Mouse (Mus musculus) cerebellum, adult 2 months (tissue): Measurements from ENCODE around the gene Mast3. TPM values are rescaled to one million over a fixed set of nuclear protein-coding genes. Genes with fewer than 3 reads are reported as not detected.

Experiments
- DNase-seq, 2 experiments: peaks; one replicate each; pipeline ENCODE4 v3.0.0; 2021
- H3K27ac ChIP-seq: fragments of 200-500 bp; 2 replicates; pipeline ENCODE4 v1.5.1; 2012; ENCODE audit warnings: low read length, control low read depth, inconsistent platforms; ENCODE audit not compliant: insufficient read depth
- H3K27me3 ChIP-seq: fragments of 200-500 bp; 2 replicates; pipeline ENCODE4 v1.6.1; 2012; ENCODE audit warnings: inconsistent platforms, mild to moderate bottlenecking, low read length, moderate library complexity; ENCODE audit not compliant: control insufficient read depth, insufficient read depth
- H3K4me1 ChIP-seq: fragments of 200-500 bp; 2 replicates; pipeline ENCODE4 v1.6.1; 2011; ENCODE audit warnings: low read length; ENCODE audit not compliant: control insufficient read depth, insufficient read depth
- H3K4me3 ChIP-seq: fragments of 200-500 bp; replicated peaks from 2 replicates; pipeline ENCODE3; 2011; ENCODE audit warnings: mild to moderate bottlenecking, low read depth, low read length, control low read depth; ENCODE audit not compliant: insufficient read depth
- CTCF ChIP-seq: fragments of 200-500 bp; IDR thresholded peaks from 2 replicates; pipeline ENCODE4 v1.5.1; 2011; ENCODE audit warnings: low read depth, mild to moderate bottlenecking, control low read depth, low read length, moderate library complexity, borderline replicate concordance; ENCODE audit not compliant: insufficient read depth
- POLR2A ChIP-seq: fragments of 200-500 bp; IDR thresholded peaks from 2 replicates; pipeline ENCODE4 v1.6.1; 2011; ENCODE audit warnings: low read length, control low read depth, borderline replicate concordance; ENCODE audit not compliant: insufficient read depth
- WGBS: fragments of 180-500 bp; shearing (Covaris S2); methylation state at CpG from one replicate; pipeline ENCODE4 v1.1.7; 2018; 5-methylcytosine and 5-hydroxymethylcytosine counted together
- polyA plus RNA-seq: library from polyadenylated mRNA; depleted of rRNA; stranded (reverse); fragments of >200 nt; gene quantifications from 2 replicates; pipeline ENCODE4 v1.2.3, GENCODE M21; 2012

Gene Mast3
- polyA plus RNA-seq, 1 experiment: 69.5 TPM

DNA sequence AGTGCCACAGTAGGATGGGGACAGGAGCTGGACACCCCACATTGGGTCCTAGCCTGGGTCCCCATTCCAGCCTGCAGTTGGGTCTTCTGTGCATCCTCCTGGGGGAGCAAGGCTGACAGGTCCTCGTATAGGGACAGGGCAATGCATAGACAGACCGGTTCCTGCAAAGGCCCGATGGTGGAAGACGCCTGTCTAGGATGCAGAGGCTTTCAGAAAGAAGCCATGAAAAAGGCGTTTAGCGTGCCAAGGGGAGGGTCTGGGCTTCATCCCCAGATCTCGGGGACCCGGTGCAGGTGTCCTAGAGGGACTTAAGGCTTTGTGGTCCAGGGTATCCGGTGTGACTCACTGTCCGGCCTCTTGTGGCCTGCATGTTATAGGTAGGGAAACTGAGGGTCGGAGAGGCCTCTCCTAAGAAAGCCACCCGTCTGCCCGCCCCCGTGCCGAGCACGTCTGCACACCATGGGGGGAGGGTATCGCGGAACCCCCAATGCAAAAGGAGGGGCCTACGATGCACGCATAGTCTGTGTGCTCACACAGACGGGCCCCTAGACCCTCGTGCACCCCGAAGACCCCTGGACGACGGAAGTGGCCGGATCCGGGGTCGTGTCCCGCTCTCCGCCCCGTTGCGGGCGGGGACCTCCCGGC lies 28.9 kb downstream of the Mast3 start:
- peak in 1 of 2 experiments; percentile 61 for DNase-seq
- no peaks in the 10 kb centered on the region for H3K27me3 ChIP-seq

DNA sequence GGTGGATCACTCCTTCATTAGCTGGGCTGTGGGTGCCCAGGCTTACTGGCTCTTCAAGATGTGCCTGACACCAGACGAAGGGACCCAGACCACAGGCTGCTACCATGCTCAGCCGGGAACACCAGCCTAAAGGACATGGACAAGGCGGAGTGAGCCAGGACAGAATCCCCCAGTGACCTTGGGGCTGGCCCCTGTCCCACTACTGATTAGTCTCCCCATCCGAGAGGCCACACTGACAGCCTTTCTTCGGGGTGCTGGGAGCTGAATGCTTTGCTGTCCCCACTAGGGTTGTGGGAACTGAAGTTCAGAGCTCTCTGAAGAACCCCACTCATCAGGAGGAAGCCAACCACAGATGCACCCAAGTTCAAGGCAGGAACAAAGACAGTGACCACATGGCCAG lies 29.6 kb downstream of the Mast3 start:
- no peaks in the 10 kb centered on the region for H3K27me3 ChIP-seq
- WGBS: 28% methylated on average over 5 of the region's 5 CpGs
- no peak for TF ChIP-seq POLR2A
- no peak for TF ChIP-seq CTCF
- peak overlapping the region; percentile 74 for H3K4me3 ChIP-seq
- peaks cover 39% of the 10 kb centered on the region for H3K4me1 ChIP-seq
- no peak for DNase-seq
- peak overlapping the region; percentile 74; the same call in 1 of the 2 replicates for H3K27ac ChIP-seq

More for the DNA sequence above, 28.9 kb downstream of the Mast3 start:
- peak overlapping the region; percentile 74 for H3K27ac ChIP-seq
- no peak for TF ChIP-seq CTCF
- TF ChIP-seq POLR2A: no peak
- peak overlapping the region; percentile 74 for H3K4me3 ChIP-seq
- WGBS: under 1% methylated on average over 34 of the region's 34 CpGs
- H3K4me1 ChIP-seq: peaks cover 39% of the 10 kb centered on the region

DNA sequence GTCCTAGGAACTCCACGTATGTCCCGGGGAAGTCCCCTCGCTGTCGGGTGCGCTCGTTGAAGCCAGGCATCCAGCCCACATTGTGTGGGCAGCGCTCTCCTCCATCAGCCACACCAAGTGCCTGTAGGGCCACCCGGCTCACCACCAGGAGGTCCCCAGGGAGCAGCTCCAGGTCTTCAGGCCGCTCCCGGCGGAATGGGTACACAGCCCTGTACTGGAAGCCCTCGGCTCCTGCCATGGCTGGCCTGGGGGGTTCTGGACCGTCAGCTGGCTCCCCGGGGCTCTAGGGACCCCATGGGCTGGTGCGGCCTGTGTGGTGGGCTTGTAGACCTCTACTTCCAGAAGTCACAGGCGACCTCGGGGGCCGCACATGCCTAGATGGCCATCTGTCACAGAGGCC lies 30.1 kb downstream of the Mast3 start:
- Histone ChIP-seq H3K4me3 (peak overlapping the region; percentile 74), H3K27me3 (no peaks in the 10 kb centered on the region), H3K27ac (peak overlapping the region; percentile 74), H3K4me1 (peaks cover 39% of the 10 kb centered on the region)
- no peak for TF ChIP-seq CTCF
- TF ChIP-seq POLR2A: no peak
- 51% methylated on average over 18 of the region's 18 CpGs for WGBS
- no peak for DNase-seq

- TF ChIP-seq CTCF (no peak), POLR2A (no peak)
- DNase-seq: peak; percentile 81 to 85
- H3K27me3 ChIP-seq: no peaks in the 10 kb centered on the region
- H3K4me1 ChIP-seq: peaks cover 39% of the 10 kb centered on the region
- H3K27ac ChIP-seq: peak overlapping the region; percentile 62
- 1% methylated on average over 9 of the region's 9 CpGs for WGBS
- peak overlapping the region; percentile 9 for H3K4me3 ChIP-seq
Observed at GRCm38 (mm10) chr8:70773833-70774232, 31.0 kb downstream of the Mast3 start.

DNA sequence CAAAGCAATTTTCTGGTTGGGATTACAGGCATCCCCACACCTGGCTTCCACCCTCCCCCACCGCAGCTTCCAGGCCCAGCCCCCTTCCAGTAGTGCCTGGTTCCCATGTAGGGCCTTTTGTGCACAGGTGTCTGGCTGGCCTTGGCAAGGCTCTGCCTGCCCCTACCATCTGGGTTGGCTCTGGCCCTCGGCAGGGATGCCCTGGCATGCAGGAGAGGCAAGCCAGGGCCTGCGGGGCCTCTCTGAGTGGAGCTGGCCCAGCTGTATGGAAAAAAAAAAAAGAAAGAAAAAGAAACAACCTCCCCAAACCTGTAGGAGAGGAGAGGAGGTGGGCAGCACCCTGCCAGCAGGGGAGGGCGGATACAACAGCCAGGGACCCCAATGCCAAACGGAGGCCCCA lies 31.4 kb downstream of the Mast3 start:
- no peaks in the 10 kb centered on the region for H3K27me3 ChIP-seq
- peak overlapping the region; percentile 5 for H3K4me3 ChIP-seq
- 11% methylated on average over 5 of the region's 5 CpGs for WGBS
- peaks cover 39% of the 10 kb centered on the region for H3K4me1 ChIP-seq
- no peak for TF ChIP-seq POLR2A
- TF ChIP-seq CTCF: no peak
- H3K27ac ChIP-seq: peak overlapping the region; percentile 62
- peak; percentile 79 to 87 for DNase-seq

- peak overlapping the region; percentile 9; the same call in 1 of the 2 replicates for H3K27ac ChIP-seq
- H3K4me1 ChIP-seq: peaks cover 39% of the 10 kb centered on the region
- WGBS: 42% methylated on average over 9 of the region's 9 CpGs
- TF ChIP-seq CTCF (no peak), POLR2A (no peak)
- H3K27me3 ChIP-seq: no peaks in the 10 kb centered on the region
- no peak overlapping the region for H3K4me3 ChIP-seq
- peak in 1 of 2 experiments; percentile 38 for DNase-seq
Observed at GRCm38 (mm10) chr8:70772890-70773289, 32.0 kb downstream of the Mast3 start.

DNA sequence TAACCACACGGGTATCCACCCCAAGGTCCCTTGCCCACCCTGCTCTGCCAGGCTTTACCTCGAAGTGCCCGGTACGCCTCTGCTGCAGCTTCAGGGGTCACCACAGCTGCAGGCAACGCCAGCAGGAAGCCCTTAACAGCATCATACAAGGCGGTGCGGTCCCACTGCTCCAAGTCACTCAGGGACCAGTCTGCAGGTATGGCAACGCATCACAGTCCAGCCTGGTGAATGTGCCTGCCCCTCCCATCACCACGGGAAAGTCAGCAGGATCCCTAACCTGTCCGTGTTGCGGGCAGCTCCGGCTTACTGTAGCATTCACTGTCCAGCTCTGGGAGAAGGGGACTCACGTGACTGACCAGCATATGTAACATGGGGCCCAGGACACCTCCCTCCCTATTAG lies 32.8 kb downstream of the Mast3 start:
- peak in 1 of 2 experiments; percentile 18 for DNase-seq
- TF ChIP-seq POLR2A (no peak), CTCF (no peak)
- Histone ChIP-seq H3K27ac (no peak overlapping the region), H3K4me3 (no peak overlapping the region), H3K27me3 (no peaks in the 10 kb centered on the region), H3K4me1 (peaks cover 41% of the 10 kb centered on the region)
- 78% methylated on average over 13 of the region's 13 CpGs for WGBS

DNA sequence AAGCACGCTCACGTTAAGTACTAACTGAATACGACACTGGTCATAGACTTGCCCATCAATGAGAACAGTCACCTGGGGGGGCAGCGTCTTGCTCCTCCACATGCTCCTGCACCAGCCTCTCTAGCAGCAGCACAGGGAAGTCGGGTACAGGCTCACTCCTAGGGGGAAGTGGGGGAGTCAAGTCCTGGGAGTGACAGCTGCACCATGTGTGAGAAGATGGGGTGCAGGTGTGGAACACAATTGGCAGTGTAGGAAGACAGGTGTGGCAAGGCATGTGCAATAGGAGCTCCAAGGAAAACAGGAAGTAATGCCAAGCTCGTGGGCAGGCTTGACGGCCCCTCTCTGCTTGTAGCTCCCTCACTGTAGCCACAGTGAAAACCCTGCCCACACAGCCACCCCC lies 33.6 kb downstream of the Mast3 start:
- peaks cover 48% of the 10 kb centered on the region for H3K4me1 ChIP-seq
- H3K27me3 ChIP-seq: no peaks in the 10 kb centered on the region
- H3K27ac ChIP-seq: no peak overlapping the region
- H3K4me3 ChIP-seq: no peak overlapping the region
- TF ChIP-seq CTCF (no peak), POLR2A (no peak)
- no peak for DNase-seq
- 82% methylated on average over 7 of the region's 7 CpGs for WGBS
